Mouse (Mus musculus): ENCODE measurements around the gene Cd248.

- no peak for TF ChIP-seq CTCF (IDR thresholded peaks at IDR 0.05; ENCODE audit: borderline replicate concordance, insufficient read depth, low read depth, low read length)
- TF ChIP-seq POLR2A (IDR thresholded peaks at IDR 0.05; ENCODE audit: borderline replicate concordance, insufficient read depth, low read length): no peak
These were observed 14.1 kb downstream of the Cd248 start for GRCm38 (mm10) chr19:5082005-5082404.

All from cerebellum, adult 2 months (tissue).